Mouse (Mus musculus) cerebellum, postnatal 10 days (tissue): Measurements from ENCODE around the gene Zfp219.

ENCODE experiments used
- DNase-seq, 2 experiments: peaks; one replicate each; pipeline ENCODE4 v3.0.0; 2021; ENCODE audit warnings: mixed read lengths in 2 of 2

The Zfp219 gene

GRCm38 (mm10) chr14:52018248-52019050 lies 2.1 kb downstream of the Zfp219 start:
- peak; percentile 13 to 34 for DNase-seq

- DNase-seq, result peak in 1 of 2 experiments; percentile 24
These were observed 2.9 kb downstream of the Zfp219 start for GRCm38 (mm10) chr14:52017662-52018061.

GRCm38 (mm10) chr14:52016625-52017405 lies 3.7 kb downstream of the Zfp219 start:
- DNase-seq, result peak; percentile 47 to 56

- DNase-seq, result peak in 1 of 2 experiments; percentile 35
These were observed 5.0 kb downstream of the Zfp219 start, which contains the start of gene Tmem253 for GRCm38 (mm10) chr14:52015445-52016100. Tmem253 (plus strand) TSS chr14:52015658.

- peak; percentile 77 to 82 for DNase-seq
These were observed 5.7 kb downstream of the Zfp219 start for GRCm38 (mm10) chr14:52014761-52015311.

GRCm38 (mm10) chr14:52014271-52014760 lies 6.2 kb downstream of the Zfp219 start:
- DNase-seq, result no peak

GRCm38 (mm10) chr14:52013771-52014219 lies 6.7 kb downstream of the Zfp219 start:
- DNase-seq, result peak; percentile 74

- DNase-seq, result peak in 1 of 2 experiments; percentile 33
These were observed 7.4 kb downstream of the Zfp219 start for GRCm38 (mm10) chr14:52013021-52013610.

GRCm38 (mm10) chr14:52012553-52012952 lies 8.0 kb downstream of the Zfp219 start:
- peak in 1 of 2 experiments; percentile 25 for DNase-seq

GRCm38 (mm10) chr14:52012085-52012484 lies 8.4 kb downstream of the Zfp219 start:
- DNase-seq, result peak; percentile 86 to 88

GRCm38 (mm10) chr14:52011683-52012082 lies 8.8 kb downstream of the Zfp219 start:
- DNase-seq, result peak in 1 of 2 experiments; percentile 29

- DNase-seq, result peak; percentile 95
These were observed 10.0 kb downstream of the Zfp219 start for GRCm38 (mm10) chr14:52010446-52011111.

GRCm38 (mm10) chr14:52009841-52010240 lies 10.7 kb downstream of the Zfp219 start:
- peak; percentile 22 to 51 for DNase-seq

GRCm38 (mm10) chr14:52009361-52009760 lies 11.2 kb downstream of the Zfp219 start:
- peak in 1 of 2 experiments; percentile 46 for DNase-seq

GRCm38 (mm10) chr14:52008321-52009203 lies 12.0 kb downstream of the Zfp219 start:
- peak; percentile 96 to 97 for DNase-seq

GRCm38 (mm10) chr14:52006771-52007170 lies 13.8 kb downstream of the Zfp219 start:
- peak; percentile 29 to 30 for DNase-seq

GRCm38 (mm10) chr14:52006241-52006640 lies 14.3 kb downstream of the Zfp219 start:
- DNase-seq, result peak; percentile 53 to 61

GRCm38 (mm10) chr14:52005616-52006015 lies 14.9 kb downstream of the Zfp219 start:
- no peak for DNase-seq

GRCm38 (mm10) chr14:52005141-52005540 lies 15.4 kb downstream of the Zfp219 start:
- DNase-seq, result peak in 1 of 2 experiments; percentile 18

GRCm38 (mm10) chr14:52003981-52004495 lies 16.5 kb downstream of the Zfp219 start:
- peak; percentile 79 to 81 for DNase-seq
